Mouse (Mus musculus): ENCODE measurements around the gene Ubap1l. TPM values are rescaled to one million over a fixed set of nuclear protein-coding genes. Genes with fewer than 3 reads are reported as not detected.

Gene Ubap1l
- 0.17 TPM for polyA plus RNA-seq (2017; shearing (Covaris generic))

DNA sequence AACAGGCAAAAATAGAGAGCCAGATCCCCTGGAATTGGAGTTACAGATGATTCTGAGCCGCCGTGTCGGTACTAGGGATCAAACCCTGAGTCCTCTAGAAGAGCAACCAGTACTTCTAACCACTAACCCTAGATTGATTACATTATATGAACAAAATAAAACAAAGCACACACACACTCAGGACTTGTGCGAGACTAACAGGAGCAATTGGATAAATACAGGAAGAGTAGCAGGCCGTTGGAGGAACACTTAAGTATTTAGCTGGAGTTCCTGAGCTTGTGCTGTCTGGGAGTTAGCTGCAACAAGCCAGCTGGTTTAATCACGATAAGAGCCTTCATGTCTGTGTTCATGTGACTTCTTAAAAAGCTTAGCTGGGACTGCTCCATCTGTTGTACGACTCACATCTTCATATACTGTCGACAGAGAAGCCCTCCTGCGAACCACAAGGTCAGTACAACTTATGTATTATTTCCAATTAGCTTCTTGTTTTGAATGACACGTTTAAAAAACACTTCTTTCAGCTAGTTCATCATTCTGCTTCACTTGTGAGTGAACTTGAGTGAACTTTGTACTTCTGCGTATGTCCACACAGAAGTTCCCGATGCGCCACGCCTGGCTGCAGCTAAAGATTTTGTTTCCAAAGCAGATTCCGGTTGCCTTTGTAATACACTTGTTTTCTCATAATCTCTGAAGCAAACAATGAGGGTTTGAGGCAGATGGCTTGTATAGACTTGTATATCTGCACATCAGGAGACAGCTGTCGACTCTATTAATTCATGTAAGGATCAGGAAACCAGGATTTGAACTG lies at the start of gene Ubap1l:
TSS of gene Ubap1l (plus strand) at position 401 of the 808 bp plus-strand sequence.

GRCm38 (mm10) chr9:65345854-65346475 lies 14.9 kb upstream of the Ubap1l start, which contains the start of gene Pdcd7:
Gene Pdcd7, plus strand, starts transcription at chr9:65346104.

GRCm38 (mm10) chr9:65391613-65391964 lies 30.7 kb downstream of the Ubap1l start, which contains the start of gene Kbtbd13:
Gene Kbtbd13, minus strand, starts transcription at chr9:65391652.

DNA sequence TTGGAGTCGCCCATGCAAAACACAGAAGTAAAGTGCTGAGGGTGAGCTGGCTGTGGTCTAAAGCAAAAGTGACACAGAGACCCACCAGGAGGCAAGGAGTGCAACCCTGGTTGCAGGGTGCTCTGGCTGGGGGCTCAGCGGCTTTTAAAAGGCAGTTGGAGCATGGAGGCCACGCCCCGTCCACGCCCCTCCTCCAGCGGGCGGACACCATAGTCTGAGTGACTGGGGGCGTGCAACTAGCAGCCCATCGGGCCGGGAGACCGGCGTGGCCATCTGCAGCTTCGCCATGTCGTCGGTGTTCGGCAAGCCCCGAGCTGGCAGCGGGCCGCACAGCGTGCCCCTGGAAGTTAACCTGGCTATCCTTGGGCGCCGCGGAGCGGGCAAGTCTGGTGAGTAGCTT lies 37.4 kb downstream of the Ubap1l start, which contains the start of gene Rasl12:
TSS of gene Rasl12 (plus strand) at position 228 of the 400 bp plus-strand sequence.

GRCm38 (mm10) chr9:65422760-65423501 lies 62.1 kb downstream of the Ubap1l start, which contains the start of gene Slc51b:
Gene Slc51b, minus strand, starts transcription at chr9:65422955.

Other genes with a start within 250 kb of the Ubap1l start
- 0.06 TPM for gene Igdcc3, start 219.9 kb upstream of the Ubap1l start, polyA plus RNA-seq (2017; shearing (Covaris generic))
- 10.5 TPM for gene Parp16, start 165.7 kb upstream of the Ubap1l start, polyA plus RNA-seq (2017; shearing (Covaris generic))
- gene Cilp, start 95.9 kb upstream of the Ubap1l start, polyA plus RNA-seq (2017; shearing (Covaris generic)): 0.07 TPM
- gene Clpx, start 66.8 kb upstream of the Ubap1l start, polyA plus RNA-seq (2017; shearing (Covaris generic)): 47.0 TPM
- 32.8 TPM for gene Pdcd7, start 14.9 kb upstream of the Ubap1l start, polyA plus RNA-seq (2017; shearing (Covaris generic))
- gene Kbtbd13, start 30.6 kb downstream of the Ubap1l start, polyA plus RNA-seq (2017; shearing (Covaris generic)): not detected
- not detected for gene Rasl12, start 37.5 kb downstream of the Ubap1l start, polyA plus RNA-seq (2017; shearing (Covaris generic))
- gene Slc51b, start 61.9 kb downstream of the Ubap1l start, polyA plus RNA-seq (2017; shearing (Covaris generic)): not detected
- gene Mtfmt, start 74.7 kb downstream of the Ubap1l start, polyA plus RNA-seq (2017; shearing (Covaris generic)): 36.4 TPM
- 135 TPM for gene Spg21, start 99.9 kb downstream of the Ubap1l start, polyA plus RNA-seq (2017; shearing (Covaris generic))
- not detected for gene Ankdd1a, start 159.2 kb downstream of the Ubap1l start, polyA plus RNA-seq (2017; shearing (Covaris generic))
- 53.8 TPM for gene Plekho2, start 219.0 kb downstream of the Ubap1l start, polyA plus RNA-seq (2017; shearing (Covaris generic))
- gene Pif1, start 226.1 kb downstream of the Ubap1l start, polyA plus RNA-seq (2017; shearing (Covaris generic)): 0.44 TPM

Data from CD4-positive, CD25-positive, alpha-beta regulatory T cell (primary cell).